Mouse (Mus musculus) CD4-positive naive resting alpha-beta T cell, adult 76 days (primary cell): ENCODE results near the gene Slc6a20a. TPM values are rescaled to one million over a fixed set of nuclear protein-coding genes. Genes with fewer than 3 reads are reported as not detected.

Source experiments
- total RNA-seq: library from RNA; stranded (reverse); gene quantifications from one replicate; pipeline ENCODE4 v1.2.4, GENCODE M21; 2023

Slc6a20a gene
- 0.21 TPM for total RNA-seq

DNA sequence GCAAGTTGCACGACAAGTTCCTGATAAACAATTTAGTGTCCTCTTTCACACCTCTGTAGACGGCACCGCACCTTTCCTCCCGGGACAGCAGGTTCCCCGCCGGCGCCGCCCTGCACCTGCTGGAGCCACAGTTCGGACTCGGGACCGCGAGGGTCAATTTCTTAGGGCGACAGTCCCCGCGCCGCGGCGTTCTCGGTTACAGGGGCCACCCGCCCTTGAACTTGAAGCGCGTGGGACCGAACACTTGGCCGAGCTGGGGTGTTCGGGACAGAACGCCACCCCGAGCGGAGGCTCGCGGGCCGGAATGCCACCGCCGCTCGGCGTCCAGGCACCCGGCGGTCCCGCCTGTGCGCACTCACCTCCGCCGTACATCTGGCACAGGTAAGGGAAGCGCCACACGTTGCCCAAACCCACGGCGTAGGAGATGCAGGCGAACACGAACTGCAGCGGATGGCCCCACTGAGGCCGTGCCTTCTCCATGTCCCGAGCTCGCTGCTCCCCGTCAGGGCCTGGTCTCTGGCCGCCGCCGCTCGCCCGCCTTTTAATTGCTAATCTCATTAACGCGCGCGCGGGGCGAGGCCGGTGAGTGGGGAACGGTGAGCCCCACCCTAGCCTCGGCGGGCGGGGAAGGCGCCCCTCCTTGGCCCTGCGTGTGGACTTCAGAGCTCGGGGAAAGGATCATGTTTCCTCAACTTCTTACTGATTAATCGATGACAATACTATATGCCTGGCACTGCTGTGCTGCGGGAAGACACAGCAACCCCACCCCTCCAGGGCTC, at the start of gene Slc6a20a, which contains the start of gene Ccr9:
Gene Slc6a20a, minus strand, starts transcription at position 559 of the 779 bp plus-strand sequence.
Gene Ccr9, plus strand, starts transcription at position 113 of the 779 bp plus-strand sequence.

GRCm38 (mm10) chr9:123717186-123718008, 38.7 kb upstream of the Slc6a20a start, which contains the start of gene Lztfl1:
Lztfl1 (minus strand) TSS chr9:123717697.

DNA sequence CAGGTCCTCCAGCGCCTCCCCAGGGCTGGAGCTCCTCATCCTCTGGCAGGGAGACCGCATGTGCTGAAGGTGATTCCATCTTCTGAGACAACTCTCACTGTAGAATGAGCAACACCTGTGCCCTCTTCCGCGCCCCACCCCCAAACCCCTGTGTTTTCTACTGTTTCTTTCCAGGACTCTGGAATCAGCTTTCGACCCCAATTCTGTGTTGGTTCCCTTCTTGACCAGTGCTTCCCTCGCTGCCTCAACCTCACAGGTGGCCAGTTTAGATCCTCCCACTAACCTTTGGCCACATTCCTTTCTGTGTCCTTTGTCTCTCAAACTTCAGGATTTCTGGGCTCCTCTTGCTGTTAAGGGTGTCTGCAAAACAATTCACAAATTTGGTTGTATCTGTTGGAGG, 46.4 kb downstream of the Slc6a20a start, which contains the start of gene Slc6a20b:
Gene Slc6a20b, minus strand, starts transcription at position 285 of the 400 bp plus-strand sequence.

Other genes starting within 250 kb of the Slc6a20a start
- gene Limd1, start 200.2 kb downstream of the Slc6a20a start, total RNA-seq, result 62.1 TPM
- gene Sacm1l, start 149.1 kb downstream of the Slc6a20a start, total RNA-seq, result 24.4 TPM
- gene Slc6a20b, start 46.3 kb downstream of the Slc6a20a start, total RNA-seq, result not detected
- gene Ccr9, start 446 bp downstream of the Slc6a20a start, total RNA-seq, result 5.1 TPM
- 102 TPM for gene Lztfl1, start 38.8 kb upstream of the Slc6a20a start, total RNA-seq
- 1.1 TPM for gene Cxcr6, start 127.6 kb upstream of the Slc6a20a start, total RNA-seq
- 33.9 TPM for gene Fyco1, start 173.0 kb upstream of the Slc6a20a start, total RNA-seq
- gene Xcr1, start 183.1 kb upstream of the Slc6a20a start, total RNA-seq, result 0.29 TPM